Mouse (Mus musculus): Measurements from ENCODE around the gene Cipc. TPM values are rescaled to one million over a fixed set of nuclear protein-coding genes. Genes with fewer than 3 reads are reported as not detected.
A peak's percentile ranks its signal among the peaks of the same experiment; 100 is the strongest.

Cipc gene
- polyA plus RNA-seq, 1 experiment from 2014 or later, result 32.2 TPM

DNA sequence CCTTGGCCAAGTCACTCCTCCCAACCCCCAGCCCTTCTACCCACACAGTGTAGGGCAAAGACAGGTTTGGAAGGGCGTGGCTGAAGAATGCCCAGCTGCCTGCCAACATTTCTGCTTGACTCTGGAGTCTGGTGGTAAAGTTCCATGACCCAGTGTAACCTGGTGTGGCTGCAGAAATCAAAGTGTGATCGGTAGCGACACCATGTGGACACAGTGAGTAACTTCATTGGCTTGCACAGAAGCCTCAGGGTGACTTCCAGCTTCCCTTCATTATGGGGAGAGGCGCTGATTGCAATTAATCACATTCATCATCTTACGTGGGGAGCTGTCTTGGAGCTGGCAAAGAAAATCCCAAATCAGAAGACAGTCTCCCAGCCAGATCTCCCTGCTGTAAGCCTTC lies 23.0 kb upstream of the Cipc start:
- 5% methylated on average over 5 of the region's 5 CpGs for WGBS
- ATAC-seq (ENCODE audit: low FRiP score), result peak; percentile 85
- H3K9ac ChIP-seq (ENCODE audit: low read depth, low read length), result no peak overlapping the region
- H3K27me3 ChIP-seq (ENCODE audit: control insufficient read depth, insufficient read depth, low read length), result no peaks in the 10 kb centered on the region
- no peak overlapping the region for H3K27ac ChIP-seq (ENCODE audit: low read depth, low read length)
- H3K9me3 ChIP-seq (ENCODE audit: control insufficient read depth, low read length), result no peaks in the 10 kb centered on the region
- H3K4me2 ChIP-seq (replicated peaks; ENCODE audit: low read depth, low read length), result no peak overlapping the region
- no peaks in the 10 kb centered on the region for H3K4me1 ChIP-seq (replicated peaks; ENCODE audit: control insufficient read depth, insufficient read depth, low read length)
- DNase-seq (ENCODE audit: low spot score), result peak; percentile 83
- no peaks in the 10 kb centered on the region for H3K36me3 ChIP-seq (ENCODE audit: control insufficient read depth, insufficient read depth, low read length)
- H3K4me3 ChIP-seq (ENCODE audit: low read depth, low read length), result no peak overlapping the region

DNA sequence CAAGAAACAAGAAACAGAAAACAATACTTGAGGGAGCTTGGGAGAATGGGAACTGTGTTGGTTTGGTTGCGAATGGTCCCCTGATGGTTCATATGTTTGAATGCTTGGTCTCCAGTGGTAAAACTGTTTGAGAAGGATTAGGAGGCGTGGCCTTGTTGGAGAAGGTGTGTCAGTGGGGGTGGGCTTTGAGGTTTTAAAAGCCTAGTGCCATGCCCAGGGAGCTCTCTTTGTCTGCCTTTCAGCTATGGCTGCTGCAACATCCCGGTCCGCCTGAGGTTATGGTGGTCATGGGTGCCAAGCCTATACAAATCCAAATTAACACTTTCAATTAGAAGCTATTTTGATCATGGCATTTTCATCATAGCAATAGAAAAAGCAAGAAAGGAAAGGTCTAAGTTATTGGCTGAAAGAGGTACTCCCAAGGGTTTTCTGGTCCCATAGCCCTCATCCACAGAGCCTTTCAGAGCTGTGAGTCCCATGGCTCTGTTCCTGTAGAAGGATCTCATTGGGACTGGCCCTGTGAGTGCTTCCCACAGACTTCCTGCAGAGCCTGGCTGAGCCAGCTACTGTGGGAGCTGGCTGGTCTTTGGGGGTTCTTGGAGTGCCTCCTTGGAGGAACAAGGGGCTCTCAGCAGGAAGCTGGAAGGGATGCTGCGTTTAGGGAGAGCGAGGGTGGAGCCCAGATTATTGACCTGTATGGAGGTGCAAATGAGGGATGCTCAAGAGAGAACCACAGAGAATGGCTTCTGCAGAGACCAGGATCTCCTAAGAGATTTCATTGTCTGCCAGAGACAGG lies 15.7 kb upstream of the Cipc start:
- DNase-seq (ENCODE audit: low spot score), result no peak
- Histone ChIP-seq H3K9ac (ENCODE audit: low read depth, low read length) (no peak overlapping the region), H3K27me3 (ENCODE audit: control insufficient read depth, insufficient read depth, low read length) (no peaks in the 10 kb centered on the region), H3K4me2 (replicated peaks; ENCODE audit: low read depth, low read length) (no peak overlapping the region), H3K9me3 (ENCODE audit: control insufficient read depth, low read length) (no peaks in the 10 kb centered on the region), H3K36me3 (ENCODE audit: control insufficient read depth, insufficient read depth, low read length) (no peaks in the 10 kb centered on the region), H3K4me1 (replicated peaks; ENCODE audit: control insufficient read depth, insufficient read depth, low read length) (no peaks in the 10 kb centered on the region), H3K27ac (ENCODE audit: low read depth, low read length) (no peak overlapping the region), H3K4me3 (ENCODE audit: low read depth, low read length) (no peak overlapping the region)
- 71% methylated on average over 6 of the region's 6 CpGs for WGBS
- no peak for ATAC-seq (ENCODE audit: low FRiP score)

DNA sequence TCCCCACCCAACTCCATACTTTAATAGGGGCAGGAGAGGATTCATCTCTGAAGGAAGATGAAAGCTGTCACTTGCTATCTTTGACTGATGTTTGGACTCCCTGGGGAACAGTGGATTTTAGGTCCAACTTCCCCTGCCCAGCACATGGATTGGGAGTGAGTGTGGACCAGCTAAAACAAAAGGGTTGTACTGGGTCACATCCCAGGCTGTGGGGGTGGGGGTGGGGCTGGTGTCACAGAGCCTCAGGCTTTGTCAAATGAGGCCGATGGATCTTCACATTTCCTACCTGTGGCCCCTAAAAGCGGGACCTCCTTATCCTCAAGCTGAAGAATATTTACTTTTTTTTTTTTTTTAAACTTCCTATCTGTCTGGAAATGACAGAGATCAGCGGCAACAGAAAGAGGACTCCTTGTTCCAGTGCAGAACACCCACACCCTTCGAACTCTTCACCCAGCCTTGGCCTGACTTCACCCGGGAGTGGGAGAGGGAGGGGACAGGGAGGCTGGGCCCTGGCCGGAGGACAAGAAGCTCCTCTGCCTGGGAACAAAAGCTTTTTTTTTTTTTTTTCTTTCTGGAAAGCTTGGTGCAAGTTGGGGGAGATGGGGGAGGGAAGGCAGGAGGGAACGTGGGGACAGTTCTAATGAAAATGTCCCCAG lies 14.8 kb upstream of the Cipc start:
- ATAC-seq (ENCODE audit: low FRiP score) (no peak), DNase-seq (ENCODE audit: low spot score) (no peak)
- no peak overlapping the region for H3K4me3 ChIP-seq (ENCODE audit: low read depth, low read length)
- no peak overlapping the region for H3K27ac ChIP-seq (ENCODE audit: low read depth, low read length)
- H3K4me2 ChIP-seq (replicated peaks; ENCODE audit: low read depth, low read length), result no peak overlapping the region
- H3K27me3 ChIP-seq (ENCODE audit: control insufficient read depth, insufficient read depth, low read length), result no peaks in the 10 kb centered on the region
- 14% methylated on average over 7 of the region's 7 CpGs for WGBS
- H3K9ac ChIP-seq (ENCODE audit: low read depth, low read length), result no peak overlapping the region
- H3K4me1 ChIP-seq (replicated peaks; ENCODE audit: control insufficient read depth, insufficient read depth, low read length), result no peaks in the 10 kb centered on the region
- no peaks in the 10 kb centered on the region for H3K36me3 ChIP-seq (ENCODE audit: control insufficient read depth, insufficient read depth, low read length)
- no peaks in the 10 kb centered on the region for H3K9me3 ChIP-seq (ENCODE audit: control insufficient read depth, low read length)

DNA sequence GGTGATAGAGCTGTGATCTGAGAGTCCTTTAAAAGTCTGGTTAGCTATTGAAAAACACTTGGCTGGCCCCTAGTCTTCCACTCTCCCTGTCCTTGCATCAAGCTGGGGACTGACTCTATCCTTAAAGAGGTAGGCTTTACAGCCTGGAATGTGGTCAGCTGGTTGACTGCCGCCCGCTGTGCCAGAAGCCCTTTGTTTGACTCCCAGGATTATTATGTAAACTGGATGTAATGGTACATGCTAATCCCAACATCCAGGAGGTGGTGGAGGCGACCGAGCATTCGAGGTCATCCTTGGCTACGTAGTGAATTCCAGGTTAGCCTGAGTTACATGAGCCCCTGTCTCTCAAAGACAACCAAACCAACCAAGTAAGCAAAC lies 14.3 kb upstream of the Cipc start:
- no peak overlapping the region for H3K4me3 ChIP-seq (ENCODE audit: low read depth, low read length)
- no peak overlapping the region for H3K9ac ChIP-seq (ENCODE audit: low read depth, low read length)
- no peaks in the 10 kb centered on the region for H3K27me3 ChIP-seq (ENCODE audit: control insufficient read depth, insufficient read depth, low read length)
- ATAC-seq (ENCODE audit: low FRiP score), result no peak
- no peak for DNase-seq (ENCODE audit: low spot score)
- no peaks in the 10 kb centered on the region for H3K4me1 ChIP-seq (replicated peaks; ENCODE audit: control insufficient read depth, insufficient read depth, low read length)
- no peaks in the 10 kb centered on the region for H3K36me3 ChIP-seq (ENCODE audit: control insufficient read depth, insufficient read depth, low read length)
- no peak overlapping the region for H3K4me2 ChIP-seq (replicated peaks; ENCODE audit: low read depth, low read length)
- no peak overlapping the region for H3K27ac ChIP-seq (ENCODE audit: low read depth, low read length)
- WGBS, result 12% methylated on average over 6 of the region's 6 CpGs
- no peaks in the 10 kb centered on the region for H3K9me3 ChIP-seq (ENCODE audit: control insufficient read depth, low read length)

DNA sequence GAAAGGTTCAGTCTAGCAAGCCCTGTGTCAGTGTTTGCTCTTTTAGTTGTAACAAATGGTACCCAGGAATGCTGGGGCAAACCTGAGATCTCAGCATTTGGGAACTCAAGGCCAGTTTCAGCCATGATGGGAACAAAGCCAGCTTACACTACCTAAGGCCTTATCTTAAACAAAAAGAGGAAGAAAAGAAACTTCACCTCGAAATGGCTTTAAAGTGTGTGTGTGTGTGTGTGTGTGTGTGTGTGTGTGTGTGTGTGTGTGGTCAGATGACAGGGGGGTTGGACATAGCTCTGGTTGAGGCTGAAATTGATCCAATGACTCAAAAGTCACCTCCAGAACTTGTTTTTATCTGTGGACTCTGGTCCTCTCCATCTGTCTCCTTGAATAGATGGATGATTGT lies 12.1 kb upstream of the Cipc start:
- ATAC-seq (ENCODE audit: low FRiP score), result no peak
- Histone ChIP-seq H3K4me1 (replicated peaks; ENCODE audit: control insufficient read depth, insufficient read depth, low read length) (no peaks in the 10 kb centered on the region), H3K27ac (ENCODE audit: low read depth, low read length) (no peak overlapping the region), H3K4me2 (replicated peaks; ENCODE audit: low read depth, low read length) (no peak overlapping the region), H3K36me3 (ENCODE audit: control insufficient read depth, insufficient read depth, low read length) (no peaks in the 10 kb centered on the region), H3K9ac (ENCODE audit: low read depth, low read length) (no peak overlapping the region), H3K4me3 (ENCODE audit: low read depth, low read length) (no peak overlapping the region), H3K27me3 (ENCODE audit: control insufficient read depth, insufficient read depth, low read length) (no peaks in the 10 kb centered on the region), H3K9me3 (ENCODE audit: control insufficient read depth, low read length) (no peaks in the 10 kb centered on the region)
- WGBS, result 84% methylated on average over 1 of the region's 1 CpGs
- DNase-seq (ENCODE audit: low spot score), result no peak

DNA sequence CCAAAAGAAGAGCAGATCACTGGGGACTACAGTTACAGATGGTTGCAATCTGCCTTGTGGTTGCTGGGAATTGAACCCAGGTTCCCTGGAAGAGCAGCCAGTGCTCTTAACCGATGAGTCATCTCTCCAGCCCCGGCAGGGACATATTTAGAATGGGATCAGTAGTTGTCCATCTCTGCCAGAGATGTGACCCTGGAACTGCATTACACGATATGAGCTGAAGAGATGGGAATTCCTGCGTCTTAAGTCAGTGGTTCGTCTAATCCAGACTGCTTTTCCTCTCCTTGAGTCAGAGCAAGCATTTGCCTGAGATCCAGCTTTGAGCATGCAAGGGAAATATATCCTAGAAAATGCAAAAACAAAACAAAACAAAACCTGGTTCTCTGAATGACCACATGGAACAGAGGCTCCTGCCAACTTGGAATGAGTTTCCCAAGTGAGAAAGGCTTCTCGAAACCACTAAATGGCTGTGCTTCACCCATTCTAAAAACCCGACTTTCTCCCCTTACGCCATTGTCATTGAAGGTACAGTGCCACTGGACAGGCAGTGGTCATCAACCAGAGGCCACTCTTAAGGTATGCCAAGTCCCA lies 11.1 kb upstream of the Cipc start:
- Histone ChIP-seq H3K4me3 (ENCODE audit: low read depth, low read length) (no peak overlapping the region), H3K36me3 (ENCODE audit: control insufficient read depth, insufficient read depth, low read length) (no peaks in the 10 kb centered on the region), H3K4me1 (replicated peaks; ENCODE audit: control insufficient read depth, insufficient read depth, low read length) (peaks cover 3% of the 10 kb centered on the region), H3K27ac (ENCODE audit: low read depth, low read length) (no peak overlapping the region), H3K9me3 (ENCODE audit: control insufficient read depth, low read length) (no peaks in the 10 kb centered on the region), H3K27me3 (ENCODE audit: control insufficient read depth, insufficient read depth, low read length) (no peaks in the 10 kb centered on the region), H3K9ac (ENCODE audit: low read depth, low read length) (no peak overlapping the region), H3K4me2 (replicated peaks; ENCODE audit: low read depth, low read length) (no peak overlapping the region)
- 91% methylated on average over 8 of the region's 8 CpGs for WGBS
- DNase-seq (ENCODE audit: low spot score), result no peak
- ATAC-seq (ENCODE audit: low FRiP score), result no peak

DNA sequence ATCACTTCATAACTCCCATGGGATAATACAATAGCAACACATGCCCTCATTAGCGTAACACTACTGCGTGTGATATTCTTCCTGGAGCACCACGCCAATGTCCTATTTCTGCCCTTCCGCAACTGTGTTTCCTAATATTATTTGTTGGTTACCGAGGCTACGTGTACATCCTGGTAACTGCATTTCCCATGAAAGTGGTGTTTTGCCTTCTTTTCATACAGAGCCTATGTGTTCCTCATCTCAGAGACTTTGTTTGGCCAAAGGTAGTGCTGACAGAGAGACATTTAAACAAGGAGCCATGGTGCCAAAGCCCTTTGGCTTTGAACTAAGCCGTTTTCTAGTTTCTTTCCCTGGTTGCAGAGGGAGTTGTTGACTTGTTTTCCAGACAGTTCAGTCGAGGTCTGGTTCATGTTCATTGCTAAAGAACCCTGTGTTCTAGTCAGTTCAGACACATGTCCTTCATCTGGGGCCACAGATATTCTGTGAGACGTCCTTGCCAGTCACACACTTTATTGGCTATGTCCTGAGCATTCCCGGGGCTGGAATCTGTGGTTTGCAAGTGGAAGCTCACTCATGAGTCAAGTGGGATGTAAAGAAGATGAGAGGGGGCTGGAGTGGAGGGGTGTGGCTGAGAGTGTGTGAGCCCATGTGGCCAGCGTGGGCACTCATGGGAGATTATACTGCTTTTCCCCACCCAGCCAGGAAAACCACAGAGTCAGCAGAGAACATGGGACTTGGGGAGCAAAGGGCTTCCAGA lies 10.1 kb upstream of the Cipc start:
- no peak overlapping the region for H3K4me2 ChIP-seq (replicated peaks; ENCODE audit: low read depth, low read length)
- no peak overlapping the region for H3K4me3 ChIP-seq (ENCODE audit: low read depth, low read length)
- H3K9me3 ChIP-seq (ENCODE audit: control insufficient read depth, low read length), result no peaks in the 10 kb centered on the region
- H3K9ac ChIP-seq (ENCODE audit: low read depth, low read length), result no peak overlapping the region
- 88% methylated on average over 11 of the region's 11 CpGs for WGBS
- H3K27ac ChIP-seq (ENCODE audit: low read depth, low read length), result no peak overlapping the region
- no peaks in the 10 kb centered on the region for H3K36me3 ChIP-seq (ENCODE audit: control insufficient read depth, insufficient read depth, low read length)
- ATAC-seq (ENCODE audit: low FRiP score) (no peak), DNase-seq (ENCODE audit: low spot score) (no peak)
- H3K4me1 ChIP-seq (replicated peaks; ENCODE audit: control insufficient read depth, insufficient read depth, low read length), result peaks cover 10% of the 10 kb centered on the region
- H3K27me3 ChIP-seq (ENCODE audit: control insufficient read depth, insufficient read depth, low read length), result no peaks in the 10 kb centered on the region

DNA sequence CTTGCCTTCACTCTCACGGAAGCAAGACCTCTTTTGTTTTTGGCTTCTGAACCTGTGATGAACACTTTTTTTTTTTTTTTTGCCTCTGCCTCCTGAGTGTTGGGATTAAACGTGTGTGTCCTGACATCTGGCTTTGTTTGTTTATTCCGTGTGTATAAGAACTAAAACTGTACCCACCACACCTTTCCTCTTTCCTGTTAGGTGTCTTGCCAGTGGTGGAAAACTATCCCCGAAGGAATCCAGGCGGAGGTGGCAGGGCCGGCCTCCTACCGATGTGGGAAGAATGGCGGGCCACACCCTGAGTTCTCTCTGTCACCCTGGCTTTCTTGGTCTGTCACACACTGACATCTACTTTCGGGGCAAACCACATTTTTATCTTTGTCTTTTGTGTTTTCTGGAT lies 8.3 kb upstream of the Cipc start:
- 73% methylated on average over 9 of the region's 9 CpGs for WGBS
- Histone ChIP-seq H3K9me3 (ENCODE audit: control insufficient read depth, low read length) (no peaks in the 10 kb centered on the region), H3K4me2 (replicated peaks; ENCODE audit: low read depth, low read length) (no peak overlapping the region), H3K27me3 (ENCODE audit: control insufficient read depth, insufficient read depth, low read length) (no peaks in the 10 kb centered on the region), H3K36me3 (ENCODE audit: control insufficient read depth, insufficient read depth, low read length) (no peaks in the 10 kb centered on the region), H3K4me3 (ENCODE audit: low read depth, low read length) (no peak overlapping the region), H3K27ac (ENCODE audit: low read depth, low read length) (no peak overlapping the region), H3K9ac (ENCODE audit: low read depth, low read length) (no peak overlapping the region), H3K4me1 (replicated peaks; ENCODE audit: control insufficient read depth, insufficient read depth, low read length) (peaks cover 13% of the 10 kb centered on the region)
- ATAC-seq (ENCODE audit: low FRiP score), result no peak
- no peak for DNase-seq (ENCODE audit: low spot score)

Data from hindbrain, embryonic 11.5 days (tissue).